25 mouse cellular contexts compared by ENCODE assay signal in the genomic region with DNA sequence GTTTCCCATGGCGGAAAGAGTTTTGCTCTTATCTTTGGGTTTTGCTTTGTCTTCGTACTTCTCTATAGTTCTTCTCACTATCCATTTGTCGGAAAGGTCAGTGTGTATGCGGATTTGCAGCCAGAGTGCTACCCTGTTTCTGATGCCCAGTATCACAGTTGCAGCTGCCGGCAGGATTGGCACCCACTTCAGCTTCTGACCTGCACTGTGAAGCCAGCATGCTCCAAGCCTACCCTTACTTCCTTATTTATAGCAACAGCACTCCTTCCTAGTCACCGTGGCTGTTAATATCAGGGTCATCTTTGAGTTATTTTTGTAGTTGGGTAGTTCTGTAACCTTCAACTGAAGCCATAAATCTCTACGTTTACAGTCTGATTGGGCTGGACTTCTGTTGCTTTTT.
A peak's percentile ranks its signal among the peaks of the same experiment; 100 is the strongest.
DNase-seq lines count a peak whose midpoint lies in the region; ATAC-seq and TF ChIP-seq lines count a peak whose summit lies in the region.
"Had no signal": no experiment of that assay in that cellular context is flagged by ENCODE, and none has a peak within 500 bp of the region (broad histone marks: within the 10 kb centered on the region; RNA-seq: fewer than 3 reads in every experiment).

No protein-coding gene starts in this region.

- H3K4me3 ChIP-seq in midbrain, postnatal 0 days (ENCODE audit: low read depth, low read length): no peak overlapping the region
- H3K4me3 ChIP-seq: embryonic facial prominence, embryonic 10.5 days; forebrain, embryonic 10.5 days; hindbrain, embryonic 13.5 days; limb, embryonic 13.5 days; liver, embryonic 12.5 days; midbrain, embryonic 10.5 days; neural tube, embryonic 15.5 days had no signal

- ATAC-seq in midbrain, postnatal 0 days (ENCODE audit: low FRiP score): no peak
- ATAC-seq: forebrain, postnatal 0 days; liver, embryonic 12.5 days; midbrain, embryonic 16.5 days had no signal

- H3K4me1 ChIP-seq in midbrain, postnatal 0 days (ENCODE audit: insufficient read depth, low read length): no peaks in the 10 kb centered on the region
- H3K4me1 ChIP-seq: limb, embryonic 13.5 days; liver, embryonic 12.5 days; neural tube, embryonic 15.5 days had no signal

- H3K36me3 ChIP-seq in midbrain, postnatal 0 days (ENCODE audit: insufficient read depth, low read length): no peaks in the 10 kb centered on the region
- H3K36me3 ChIP-seq: hindbrain, embryonic 13.5 days; liver, embryonic 12.5 days; midbrain, embryonic 10.5 days; neural tube, embryonic 15.5 days had no signal

- no peak overlapping the region for H3K9ac ChIP-seq in midbrain, postnatal 0 days (replicated peaks; ENCODE audit: low read length, poor library complexity, severe bottlenecking)
- H3K9ac ChIP-seq: forebrain, postnatal 0 days; hindbrain, embryonic 13.5 days; limb, embryonic 13.5 days; liver, embryonic 12.5 days; neural tube, embryonic 15.5 days had no signal

- peak; percentile 18 to 63 for DNase-seq in heart, adult 18-20 months
- DNase-seq in heart, postnatal 4 days: no peak
- peak; percentile 53 to 66 for DNase-seq in gastrocnemius, adult 8-10 months (ENCODE audit: low spot score in 2 of 2)
- DNase-seq in gastrocnemius, postnatal 25 days: peak; percentile 64
- DNase-seq in skeletal muscle tissue, adult 2 months (ENCODE audit: low read depth, low spot score): peak; percentile 76
- DNase-seq in right cerebral cortex, postnatal 25 days: no peak
- no peak for DNase-seq in midbrain, postnatal 0 days (ENCODE audit: low spot score)
- DNase-seq: cerebellum, adult 11 months; cerebellum, adult 9-11 months; forebrain, postnatal 0 days; kidney, adult 18-20 months; kidney, postnatal 4 days; lung, adult 18-20 months; lung, postnatal 10 days; right cerebral cortex, adult 18-20 months; thymus, adult 2 months had no signal

- no peaks in the 10 kb centered on the region for H3K27me3 ChIP-seq in midbrain, postnatal 0 days (ENCODE audit: insufficient read depth, low read length)
- H3K27me3 ChIP-seq: limb, embryonic 13.5 days; liver, embryonic 12.5 days; neural tube, embryonic 15.5 days had no signal

- H3K9me3 ChIP-seq in midbrain, postnatal 0 days (ENCODE audit: low read length): no peaks in the 10 kb centered on the region
- H3K9me3 ChIP-seq: embryonic facial prominence, embryonic 10.5 days; forebrain, embryonic 10.5 days; hindbrain, embryonic 13.5 days; limb, embryonic 13.5 days; liver, embryonic 12.5 days; midbrain, embryonic 10.5 days; neural tube, embryonic 15.5 days had no signal

- H3K4me2 ChIP-seq in midbrain, postnatal 0 days (ENCODE audit: low read depth, low read length, poor library complexity, severe bottlenecking): no peak overlapping the region
- H3K4me2 ChIP-seq: hindbrain, embryonic 13.5 days; limb, embryonic 13.5 days; liver, embryonic 12.5 days; neural tube, embryonic 15.5 days had no signal

- no peak overlapping the region for H3K27ac ChIP-seq in midbrain, postnatal 0 days (ENCODE audit: low read depth, low read length)
- H3K27ac ChIP-seq: embryonic facial prominence, embryonic 10.5 days; forebrain, embryonic 10.5 days; hindbrain, embryonic 13.5 days; limb, embryonic 13.5 days; liver, embryonic 12.5 days; midbrain, embryonic 10.5 days; neural tube, embryonic 15.5 days; stomach, postnatal 0 days had no signal

- TF ChIP-seq CTCF in midbrain, postnatal 0 days (IDR thresholded peaks at IDR 0.05): no peak

- WGBS in midbrain, postnatal 0 days: 90% methylated on average over 7 of the region's 7 CpGs

Comparison
In these comparisons a context has a peak if more than half of its experiments do, and no peak if none do; other contexts are left out.
1. DNase-seq: peak in heart, adult 18-20 months (2 of 2), gastrocnemius, adult 8-10 months (2 of 2), gastrocnemius, postnatal 25 days (single experiment) and skeletal muscle tissue, adult 2 months (single experiment); none in heart, postnatal 4 days (single experiment), right cerebral cortex, postnatal 25 days (single experiment) and midbrain, postnatal 0 days (single experiment).